Mouse (Mus musculus) kidney, postnatal 14 days (tissue): ENCODE measurements around the gene Tnfrsf4.

Source experiments
- DNase-seq: peaks from one replicate; pipeline ENCODE4 v3.0.0; 2022; ENCODE audit warnings: mixed read lengths

Gene Tnfrsf4

GRCm38 (mm10) chr4:156030651-156031118 is 17.0 kb downstream of the Tnfrsf4 start:
- DNase-seq, result no peak

- no peak for DNase-seq
Observed at GRCm38 (mm10) chr4:156031255-156031592, 17.6 kb downstream of the Tnfrsf4 start.

- peak; percentile 88 for DNase-seq
Observed at GRCm38 (mm10) chr4:156031593-156032391, 18.1 kb downstream of the Tnfrsf4 start.

GRCm38 (mm10) chr4:156032856-156033255 is 19.2 kb downstream of the Tnfrsf4 start:
- peak; percentile 27 for DNase-seq

- peak; percentile 60 for DNase-seq
Observed at GRCm38 (mm10) chr4:156033476-156034119, 20.0 kb downstream of the Tnfrsf4 start.

- DNase-seq, result no peak
Observed at GRCm38 (mm10) chr4:156034301-156034700, 20.7 kb downstream of the Tnfrsf4 start.

GRCm38 (mm10) chr4:156034901-156035300 is 21.3 kb downstream of the Tnfrsf4 start:
- no peak for DNase-seq

- DNase-seq, result no peak
Observed at GRCm38 (mm10) chr4:156044754-156045153, 31.1 kb downstream of the Tnfrsf4 start.

GRCm38 (mm10) chr4:156049779-156050178 is 36.1 kb downstream of the Tnfrsf4 start:
- DNase-seq, result no peak

- DNase-seq, result no peak
Observed at GRCm38 (mm10) chr4:156050391-156050980, 36.8 kb downstream of the Tnfrsf4 start.

GRCm38 (mm10) chr4:156053113-156053512 is 39.5 kb downstream of the Tnfrsf4 start:
- DNase-seq, result no peak

- no peak for DNase-seq
Observed at GRCm38 (mm10) chr4:156054130-156054529, 40.5 kb downstream of the Tnfrsf4 start.

GRCm38 (mm10) chr4:156054606-156055005 is 41.0 kb downstream of the Tnfrsf4 start:
- DNase-seq, result peak; percentile 58

GRCm38 (mm10) chr4:156055173-156055572 is 41.5 kb downstream of the Tnfrsf4 start:
- DNase-seq, result no peak

GRCm38 (mm10) chr4:156057702-156058101 is 44.1 kb downstream of the Tnfrsf4 start:
- DNase-seq, result no peak

- DNase-seq, result no peak
Observed at GRCm38 (mm10) chr4:156058826-156059225, 45.2 kb downstream of the Tnfrsf4 start.

- DNase-seq, result peak; percentile 73
Observed at GRCm38 (mm10) chr4:156059261-156059660, 45.6 kb downstream of the Tnfrsf4 start, which contains the start of gene Ttll10. Gene Ttll10 (minus strand): TSS chr4:156059414.

GRCm38 (mm10) chr4:156059713-156060112 is 46.1 kb downstream of the Tnfrsf4 start:
- DNase-seq, result peak; percentile 94

GRCm38 (mm10) chr4:156063861-156064509 is 50.3 kb downstream of the Tnfrsf4 start:
- DNase-seq, result no peak

- peak; percentile 42 for DNase-seq
Observed at GRCm38 (mm10) chr4:156064510-156064897, 50.9 kb downstream of the Tnfrsf4 start.

- peak; percentile 37 for DNase-seq
Observed at GRCm38 (mm10) chr4:156065156-156065894, 51.7 kb downstream of the Tnfrsf4 start.
